Mouse (Mus musculus): ENCODE data around the gene Snx25. TPM values are rescaled to one million over a fixed set of nuclear protein-coding genes. Genes with fewer than 3 reads are reported as not detected.
A peak's percentile ranks its signal among the peaks of the same experiment; 100 is the strongest.

Snx25 gene
- 10.9 and 11.2 TPM in 2 replicates for polyA plus RNA-seq (2015; fragmentation: Nextera tagmentation; extraction: Ambion mirVana)

DNA sequence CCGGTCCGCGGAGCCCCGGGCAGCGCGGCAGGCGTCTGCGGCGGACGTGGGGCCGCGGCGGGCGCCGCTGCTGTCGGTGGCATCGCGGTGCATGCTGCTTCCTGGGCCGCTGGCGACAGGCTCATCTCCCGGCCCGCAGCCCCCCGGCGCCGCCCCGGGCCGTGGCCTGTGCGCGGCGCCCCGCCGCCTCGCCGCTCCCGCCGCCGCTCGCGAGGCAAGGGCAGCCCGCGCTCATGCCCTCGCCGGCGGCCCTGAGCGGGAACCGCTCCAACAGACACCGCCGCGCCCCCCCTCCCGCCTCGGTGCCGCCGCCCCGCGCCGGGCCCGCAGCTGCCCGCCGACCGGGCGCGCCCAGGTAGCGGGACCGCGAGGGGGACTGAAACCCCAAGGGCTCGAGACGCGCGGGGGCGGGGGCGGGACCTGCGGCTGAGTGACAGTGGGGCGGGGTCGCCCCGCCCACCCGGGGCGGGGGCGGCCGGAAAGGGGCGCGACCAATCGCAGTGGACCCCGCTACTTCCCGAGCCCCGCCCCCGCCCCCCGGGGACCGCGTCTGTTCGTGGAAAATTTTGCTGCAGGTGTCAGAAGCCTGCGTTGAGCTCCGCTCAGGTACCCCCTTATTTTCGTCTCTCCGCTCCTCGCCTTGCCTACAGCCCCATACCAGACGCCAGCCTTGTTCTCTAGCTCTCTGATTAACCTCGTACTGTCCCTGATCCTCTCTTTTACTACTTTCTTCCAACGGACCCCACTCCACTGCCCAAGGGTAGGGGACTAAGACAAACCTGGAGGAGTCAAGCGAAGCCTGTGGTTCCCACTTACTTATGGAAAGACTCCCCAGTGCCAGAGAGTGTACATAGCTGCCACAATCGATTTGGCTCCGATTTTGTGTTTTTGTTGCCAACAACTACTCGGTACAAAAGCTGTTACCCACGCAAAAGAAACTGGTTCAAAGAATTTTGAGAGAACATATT, at the start of gene Snx25:
Gene Snx25 (minus strand): TSS at position 96 of the 968 bp plus-strand sequence.
- H3K4me2 ChIP-seq = peak within 1 kb of the TSS; percentile 73
- ATAC-seq (ENCODE audit: low FRiP score, low read depth) = peak; percentile 88
- no peaks in the 10 kb centered on the region for H3K27me3 ChIP-seq
- peak within 1 kb of the TSS; percentile 83 for H3K27ac ChIP-seq (replicated peaks)
- H3K9ac ChIP-seq = peak within 1 kb of the TSS; percentile 76
- no peaks in the 10 kb centered on the region for H3K36me3 ChIP-seq
- no peaks in the 10 kb centered on the region for H3K9me3 ChIP-seq
- peak within 1 kb of the TSS; percentile 75 for H3K4me3 ChIP-seq
- 2% methylated on average over 89 of the region's 103 CpGs for WGBS
- peaks cover 15% of the 10 kb centered on the region for H3K4me1 ChIP-seq (replicated peaks)

DNA sequence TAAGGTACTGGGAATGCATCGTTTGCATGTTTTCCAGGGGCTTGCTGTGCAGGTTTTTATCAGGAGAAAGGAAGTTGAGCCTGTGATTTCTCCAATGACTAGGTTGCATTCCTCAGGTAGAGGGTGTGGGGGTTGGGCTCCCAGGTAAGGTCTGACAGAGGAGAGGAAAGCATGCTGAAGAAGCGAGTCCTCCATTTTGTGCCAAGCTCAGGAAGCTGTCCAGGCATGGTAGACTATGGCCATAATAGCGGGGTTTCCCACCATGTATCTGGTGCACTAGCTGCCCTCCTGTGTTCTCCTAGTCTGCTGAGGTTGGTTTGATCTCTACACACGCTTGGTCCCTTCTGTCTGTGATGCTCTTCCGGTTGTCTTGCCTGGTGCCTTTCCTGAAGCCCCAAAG, 45.7 kb upstream of the Snx25 start:
- Histone ChIP-seq H3K9ac (no peak overlapping the region), H3K27me3 (no peaks in the 10 kb centered on the region), H3K4me1 (replicated peaks) (no peaks in the 10 kb centered on the region), H3K9me3 (no peaks in the 10 kb centered on the region), H3K36me3 (peaks cover 19% of the 10 kb centered on the region; the same call in 1 of the 2 replicates), H3K4me3 (no peak overlapping the region), H3K4me2 (no peak overlapping the region), H3K27ac (replicated peaks) (no peak overlapping the region)
- ATAC-seq (ENCODE audit: low FRiP score, low read depth) = no peak
- 91% methylated on average over 5 of the region's 5 CpGs for WGBS

DNA sequence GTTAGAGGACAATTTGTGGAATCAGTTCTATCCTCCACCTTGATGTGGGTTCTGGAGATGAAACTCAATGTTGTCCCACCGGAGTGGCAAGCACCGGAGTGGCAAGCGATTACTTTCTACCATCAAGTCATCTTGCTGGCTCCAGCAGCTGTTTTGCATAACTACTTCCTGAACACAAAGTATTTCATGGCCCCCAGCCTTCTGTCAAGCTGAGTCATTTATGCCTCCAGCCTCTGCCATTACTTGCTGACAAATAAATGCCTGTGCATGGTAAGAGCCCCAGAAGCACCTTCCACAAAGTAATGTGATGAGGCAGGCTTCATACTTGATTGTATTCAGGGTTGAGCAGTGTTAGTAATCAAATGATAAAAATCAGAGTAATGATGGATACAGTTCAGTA, 44.9 kb upstream of the Snx25 start:
- peaks cover 23% of the 10 kb centered on the region; the same call in 1 of the 2 replicates for H3K36me3 ChIP-seq
- H3K27me3 ChIP-seq = no peaks in the 10 kb centered on the region
- no peaks in the 10 kb centered on the region for H3K4me1 ChIP-seq (replicated peaks)
- WGBS = 95% methylated on average over 3 of the region's 3 CpGs
- no peak overlapping the region for H3K9ac ChIP-seq
- H3K9me3 ChIP-seq = no peaks in the 10 kb centered on the region
- H3K4me2 ChIP-seq = no peak overlapping the region
- no peak for ATAC-seq (ENCODE audit: low FRiP score, low read depth)
- no peak overlapping the region for H3K4me3 ChIP-seq
- no peak overlapping the region for H3K27ac ChIP-seq (replicated peaks)

DNA sequence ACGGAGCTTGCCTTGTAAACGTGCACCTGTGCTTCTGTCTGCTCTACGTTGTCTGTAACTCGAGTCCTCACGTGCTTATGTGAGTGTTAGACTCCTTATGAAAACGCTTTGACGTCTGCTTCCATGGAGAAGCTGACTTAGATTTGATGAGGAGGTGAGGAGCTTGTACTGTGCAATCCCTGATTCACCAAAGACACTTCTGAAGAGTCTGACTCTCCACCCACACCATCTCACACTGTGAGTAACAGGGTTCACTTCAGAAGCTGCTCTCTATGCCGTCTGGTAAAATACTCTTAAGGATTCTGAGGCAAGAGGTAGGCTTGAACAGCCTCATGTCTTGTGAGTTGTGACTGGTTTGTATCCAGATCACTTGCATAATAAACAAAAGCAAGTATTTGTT, 41.1 kb upstream of the Snx25 start:
- no peak overlapping the region for H3K27ac ChIP-seq (replicated peaks)
- H3K9ac ChIP-seq = no peak overlapping the region
- 92% methylated on average over 8 of the region's 8 CpGs for WGBS
- no peak overlapping the region for H3K4me3 ChIP-seq
- no peaks in the 10 kb centered on the region for H3K9me3 ChIP-seq
- ATAC-seq (ENCODE audit: low FRiP score, low read depth) = no peak
- H3K36me3 ChIP-seq = peaks cover 24% of the 10 kb centered on the region; the same call in 1 of the 2 replicates
- H3K4me2 ChIP-seq = no peak overlapping the region
- no peaks in the 10 kb centered on the region for H3K27me3 ChIP-seq
- no peaks in the 10 kb centered on the region for H3K4me1 ChIP-seq (replicated peaks)

DNA sequence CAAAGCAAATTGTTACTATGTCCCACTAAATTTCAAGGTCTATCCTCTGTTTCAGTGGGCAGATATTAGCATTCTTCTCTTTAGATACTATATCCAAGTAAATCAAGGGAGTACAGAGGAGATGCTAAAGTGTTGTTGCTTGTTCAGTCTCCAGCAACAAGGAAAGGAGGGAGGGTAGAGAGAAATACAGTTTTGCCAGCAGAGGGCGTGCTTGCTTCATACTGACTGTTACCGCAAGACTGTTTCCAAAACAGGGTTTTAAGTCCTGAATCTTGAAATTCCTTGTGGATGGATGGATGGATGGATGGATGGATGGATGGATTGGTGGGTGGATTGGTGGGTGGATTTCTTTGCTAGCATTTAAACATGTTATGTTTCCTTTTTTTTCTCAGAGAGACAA, 33.4 kb upstream of the Snx25 start:
- no peaks in the 10 kb centered on the region for H3K4me1 ChIP-seq (replicated peaks)
- H3K9ac ChIP-seq = no peak overlapping the region
- no peak overlapping the region for H3K4me2 ChIP-seq
- H3K9me3 ChIP-seq = no peaks in the 10 kb centered on the region
- H3K36me3 ChIP-seq = 0 out of 2 replicates have a peak, but pooled peaks cover 10% of the 10 kb centered on the region
- H3K27me3 ChIP-seq = no peaks in the 10 kb centered on the region
- H3K4me3 ChIP-seq = no peak overlapping the region
- no peak overlapping the region for H3K27ac ChIP-seq (replicated peaks)
- 5% methylated on average over 2 of the region's 2 CpGs for WGBS
- ATAC-seq (ENCODE audit: low FRiP score, low read depth) = no peak

DNA sequence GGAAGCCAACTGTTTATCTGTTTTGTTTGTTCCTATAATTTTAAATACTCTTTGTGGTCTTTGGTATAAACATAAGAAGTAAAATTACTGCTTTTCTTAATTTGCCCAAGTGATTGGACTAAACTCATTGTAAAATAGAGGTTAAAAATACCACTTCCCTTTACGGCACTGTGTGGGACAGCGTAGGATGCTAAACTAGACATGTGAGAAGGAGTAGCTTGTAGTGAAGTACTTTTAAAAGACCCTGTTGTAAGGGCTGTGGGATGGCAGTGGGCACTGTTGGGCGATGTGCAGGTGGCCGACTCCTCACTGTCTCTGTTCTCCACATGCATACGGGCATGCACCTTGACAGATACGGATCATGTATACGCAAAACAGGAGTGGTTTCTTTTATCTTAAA, 28.2 kb upstream of the Snx25 start:
- Histone ChIP-seq H3K27me3 (no peaks in the 10 kb centered on the region), H3K27ac (replicated peaks) (no peak overlapping the region), H3K4me2 (no peak overlapping the region), H3K36me3 (0 out of 2 replicates have a peak, but pooled peaks cover 7% of the 10 kb centered on the region), H3K4me1 (replicated peaks) (no peaks in the 10 kb centered on the region), H3K4me3 (no peak overlapping the region), H3K9me3 (no peaks in the 10 kb centered on the region), H3K9ac (no peak overlapping the region)
- ATAC-seq (ENCODE audit: low FRiP score, low read depth) = no peak
- 92% methylated on average over 7 of the region's 7 CpGs for WGBS

DNA sequence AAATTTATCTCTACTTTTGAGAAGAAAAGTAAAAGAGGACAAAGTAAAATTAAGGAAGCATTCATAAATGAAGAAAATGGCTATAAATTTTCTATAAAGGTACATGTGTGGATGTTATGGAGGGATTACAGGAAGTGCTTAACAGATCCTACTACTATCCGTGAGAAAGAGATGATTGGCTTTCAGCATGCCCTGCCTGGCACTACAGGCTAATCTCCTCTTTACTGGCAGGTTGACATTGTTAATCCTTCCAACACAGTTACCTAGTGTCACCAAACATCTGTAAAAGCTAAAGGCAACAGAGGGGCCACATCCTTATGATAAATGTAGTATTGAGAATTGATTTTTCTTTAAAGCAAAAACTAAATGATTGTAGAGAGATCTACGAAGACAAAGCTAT, 21.7 kb upstream of the Snx25 start:
- no peak for ATAC-seq (ENCODE audit: low FRiP score, low read depth)
- Histone ChIP-seq H3K27me3 (no peaks in the 10 kb centered on the region), H3K4me3 (no peak overlapping the region), H3K9ac (no peak overlapping the region), H3K4me2 (no peak overlapping the region), H3K9me3 (no peaks in the 10 kb centered on the region), H3K4me1 (replicated peaks) (no peaks in the 10 kb centered on the region), H3K27ac (replicated peaks) (no peak overlapping the region), H3K36me3 (peaks cover 19% of the 10 kb centered on the region)
- WGBS = 91% methylated on average over 2 of the region's 2 CpGs

DNA sequence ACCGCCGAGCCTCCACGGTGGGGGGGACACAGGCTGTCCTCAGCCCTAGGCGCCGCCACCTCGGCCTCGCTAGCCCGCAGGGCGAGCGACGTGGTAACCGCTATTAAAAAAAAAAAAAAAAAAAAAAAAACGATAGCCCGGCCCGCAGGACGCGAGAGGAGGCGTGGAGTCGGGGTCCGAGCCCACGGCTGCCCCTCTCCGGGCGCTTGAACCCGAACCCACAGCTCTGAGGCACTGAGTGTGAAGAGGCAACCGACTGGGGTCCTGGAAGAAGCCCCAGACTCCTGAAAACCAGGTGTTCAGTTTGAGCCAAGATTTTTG, 11.9 kb upstream of the Snx25 start:
- H3K27ac ChIP-seq (replicated peaks) = peak overlapping the region; percentile 86
- H3K36me3 ChIP-seq = no peaks in the 10 kb centered on the region
- peak overlapping the region; percentile 71 for H3K9ac ChIP-seq
- peak overlapping the region; percentile 55 for H3K4me3 ChIP-seq
- H3K4me2 ChIP-seq = peak overlapping the region; percentile 77
- WGBS = under 1% methylated on average over 22 of the region's 25 CpGs
- H3K4me1 ChIP-seq (replicated peaks) = peaks cover 24% of the 10 kb centered on the region
- H3K9me3 ChIP-seq = no peaks in the 10 kb centered on the region
- no peak for ATAC-seq (ENCODE audit: low FRiP score, low read depth)
- no peaks in the 10 kb centered on the region for H3K27me3 ChIP-seq

DNA sequence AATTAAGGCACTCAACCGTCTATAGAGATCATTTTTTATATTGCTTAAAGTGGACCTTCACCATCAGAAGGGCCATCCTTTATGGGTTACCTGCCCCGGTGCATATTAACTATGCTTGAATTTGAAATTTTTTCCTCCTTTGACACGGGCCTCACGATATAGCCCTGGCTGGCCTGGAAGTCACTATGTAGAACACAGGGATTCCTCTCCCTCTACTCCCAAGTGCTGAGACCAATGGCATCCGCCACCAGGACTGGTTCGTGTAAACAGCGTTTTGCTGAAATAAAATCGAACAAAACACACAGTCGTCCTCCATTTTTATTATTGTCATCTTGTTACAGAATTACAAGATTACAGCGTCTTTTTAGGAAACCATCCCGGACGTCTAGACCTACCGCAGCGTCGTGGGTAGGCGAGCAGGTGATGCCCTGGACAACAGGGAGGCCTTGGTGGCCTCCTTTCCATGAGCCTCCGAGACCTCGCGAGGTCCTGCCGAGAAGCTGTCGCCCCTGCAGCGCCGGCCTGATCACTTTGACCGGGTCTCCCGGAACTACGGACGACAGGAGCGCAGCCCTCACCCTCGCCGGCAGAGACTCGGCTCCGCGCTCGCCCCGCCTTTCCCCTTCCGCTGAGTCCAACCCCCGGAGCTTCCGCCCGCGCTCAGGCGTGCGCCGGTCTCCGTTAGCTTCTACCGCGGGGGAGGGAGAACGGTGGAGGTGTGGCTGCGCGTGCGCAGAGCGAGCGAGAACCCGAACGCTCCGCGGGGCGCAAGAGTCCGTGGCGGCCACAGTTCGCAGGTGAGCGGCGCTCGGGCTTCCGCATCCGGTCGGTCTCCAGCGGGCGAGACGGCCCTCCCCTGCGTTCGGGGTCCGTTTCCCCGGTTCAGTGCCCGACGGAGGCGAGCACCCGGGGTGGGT, 11.3 kb upstream of the Snx25 start:
- Histone ChIP-seq H3K4me1 (replicated peaks) (peaks cover 24% of the 10 kb centered on the region), H3K27ac (replicated peaks) (peak overlapping the region; percentile 86), H3K9me3 (no peaks in the 10 kb centered on the region), H3K4me3 (peak overlapping the region; percentile 55), H3K4me2 (peak overlapping the region; percentile 77), H3K9ac (peak overlapping the region; percentile 71), H3K36me3 (no peaks in the 10 kb centered on the region), H3K27me3 (no peaks in the 10 kb centered on the region)
- 2% methylated on average over 69 of the region's 77 CpGs for WGBS
- ATAC-seq (ENCODE audit: low FRiP score, low read depth) = peak; percentile 98

DNA sequence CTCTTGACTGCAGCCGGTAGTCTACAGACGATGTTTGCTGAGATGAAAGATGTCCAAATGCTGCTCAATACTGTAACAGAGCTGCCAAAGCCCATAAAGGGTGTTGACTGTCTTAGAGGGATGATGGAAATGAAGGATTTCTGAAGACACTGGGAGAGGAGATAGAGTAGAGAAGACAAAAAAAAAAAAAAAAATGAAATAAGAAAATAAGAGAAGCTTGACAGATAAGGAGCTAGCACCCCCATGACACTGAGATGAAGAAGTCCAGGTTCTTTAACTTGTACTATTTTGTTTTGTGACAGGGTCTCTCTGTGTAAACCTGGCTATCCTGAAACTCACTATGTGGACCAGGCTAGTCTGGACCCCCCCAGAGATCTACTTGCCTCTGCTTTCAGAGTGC, 1.1 kb upstream of the Snx25 start:
- H3K36me3 ChIP-seq = no peaks in the 10 kb centered on the region
- peak overlapping the region; percentile 73 for H3K4me2 ChIP-seq
- H3K27ac ChIP-seq (replicated peaks) = no peak overlapping the region
- 18% methylated on average over 2 of the region's 2 CpGs for WGBS
- H3K4me1 ChIP-seq (replicated peaks) = peaks cover 15% of the 10 kb centered on the region
- no peak for ATAC-seq (ENCODE audit: low FRiP score, low read depth)
- no peaks in the 10 kb centered on the region for H3K27me3 ChIP-seq
- no peaks in the 10 kb centered on the region for H3K9me3 ChIP-seq
- no peak overlapping the region for H3K9ac ChIP-seq
- H3K4me3 ChIP-seq = peak overlapping the region; percentile 75

DNA sequence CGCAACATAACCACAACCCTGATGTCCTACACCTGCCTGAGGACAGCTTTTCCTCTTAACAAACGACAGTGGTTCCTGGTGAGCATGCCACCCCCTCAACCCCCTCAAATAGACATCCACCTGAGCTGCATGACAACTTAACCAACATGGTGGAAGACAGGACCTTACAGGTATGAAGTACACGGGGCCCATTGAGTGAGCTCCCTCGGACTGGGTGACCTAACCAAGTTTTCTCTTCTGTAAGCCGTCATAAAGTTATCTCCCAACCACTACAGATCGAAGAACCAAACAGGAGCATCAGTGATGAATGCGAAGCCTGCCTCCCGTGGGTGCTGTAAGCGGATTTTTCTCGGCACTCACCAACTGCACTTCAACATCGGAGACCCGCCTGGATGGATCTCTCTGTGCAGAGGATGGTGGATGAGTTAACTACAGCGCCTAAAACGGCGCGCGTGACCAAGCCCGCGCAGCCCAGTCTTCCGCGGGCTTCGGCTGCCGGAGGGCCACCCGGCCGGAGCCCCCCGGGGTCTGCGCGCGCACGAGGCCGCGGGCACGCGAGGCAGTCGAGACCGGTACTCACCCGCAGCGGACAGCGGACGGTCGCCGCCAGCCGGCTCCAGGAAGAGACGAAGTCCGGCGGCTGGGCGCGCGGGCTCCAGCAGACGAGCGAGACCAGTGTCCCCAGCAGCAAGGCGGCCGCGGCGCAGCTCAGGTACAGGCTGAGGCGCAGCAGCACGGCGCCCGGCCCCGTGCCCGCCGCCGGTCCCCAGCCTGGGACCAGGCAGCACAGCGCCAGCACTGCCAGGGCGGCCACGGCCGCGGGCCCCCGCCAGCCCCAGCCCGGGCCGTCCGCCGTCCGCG, 527 bp downstream of the Snx25 start, which contains the start of gene Cfap97:
Gene Cfap97 (plus strand): TSS at position 570 of the 861 bp plus-strand sequence.
- peak; percentile 87 for ATAC-seq (ENCODE audit: low FRiP score, low read depth)
- Histone ChIP-seq H3K4me2 (peak within 1 kb of the TSS; percentile 73), H3K36me3 (no peaks in the 10 kb centered on the region), H3K4me1 (replicated peaks) (peaks cover 15% of the 10 kb centered on the region), H3K27ac (replicated peaks) (peak within 1 kb of the TSS; percentile 83), H3K9me3 (no peaks in the 10 kb centered on the region), H3K4me3 (peak within 1 kb of the TSS; percentile 75), H3K9ac (peak within 1 kb of the TSS; percentile 76), H3K27me3 (no peaks in the 10 kb centered on the region)
- WGBS = 1% methylated on average over 65 of the region's 75 CpGs
